Mouse (Mus musculus) cerebellum, adult 11-12 months (tissue): ENCODE data around the gene Rilpl1.
"Not testable (repeated sequence)": the region's sequence is repeated elsewhere in the genome, so short reads cannot be mapped to it uniquely, and the experiment has no call there.

Experiments
- DNase-seq: peaks from one replicate; pipeline ENCODE4 v3.0.0; 2022

Gene Rilpl1

GRCm38 (mm10) chr5:124529191-124529651 lies 2.0 kb downstream of the Rilpl1 start:
- no peak for DNase-seq

- DNase-seq = no peak
These were observed 2.4 kb downstream of the Rilpl1 start for GRCm38 (mm10) chr5:124528791-124529190.

DNA sequence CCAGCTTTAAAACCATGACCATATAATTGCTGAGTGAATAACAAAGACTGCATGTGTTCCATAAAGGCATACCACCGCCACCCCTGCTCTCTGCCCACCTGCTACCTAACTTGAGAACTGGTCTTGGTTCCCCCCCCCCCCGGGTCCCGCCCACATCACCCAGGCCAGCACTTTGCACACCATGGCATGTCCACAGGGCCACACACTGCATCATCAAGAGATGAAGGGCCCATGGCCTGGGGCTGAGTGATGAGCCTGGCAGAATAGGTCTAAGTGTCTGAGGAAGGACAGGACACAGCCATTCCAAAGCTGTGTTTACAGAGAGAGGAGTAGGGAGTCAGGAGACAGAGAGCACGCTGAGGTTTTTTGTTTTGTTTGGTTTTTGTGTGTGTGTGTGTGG lies 2.8 kb downstream of the Rilpl1 start:
- DNase-seq = no peak

- no peak for DNase-seq
These were observed 6.2 kb downstream of the Rilpl1 start for GRCm38 (mm10) chr5:124524943-124525342.

- DNase-seq = no peak
These were observed 8.2 kb downstream of the Rilpl1 start for GRCm38 (mm10) chr5:124523032-124523431.

- DNase-seq = no peak
These were observed 9.6 kb downstream of the Rilpl1 start for GRCm38 (mm10) chr5:124521588-124521987.

DNA sequence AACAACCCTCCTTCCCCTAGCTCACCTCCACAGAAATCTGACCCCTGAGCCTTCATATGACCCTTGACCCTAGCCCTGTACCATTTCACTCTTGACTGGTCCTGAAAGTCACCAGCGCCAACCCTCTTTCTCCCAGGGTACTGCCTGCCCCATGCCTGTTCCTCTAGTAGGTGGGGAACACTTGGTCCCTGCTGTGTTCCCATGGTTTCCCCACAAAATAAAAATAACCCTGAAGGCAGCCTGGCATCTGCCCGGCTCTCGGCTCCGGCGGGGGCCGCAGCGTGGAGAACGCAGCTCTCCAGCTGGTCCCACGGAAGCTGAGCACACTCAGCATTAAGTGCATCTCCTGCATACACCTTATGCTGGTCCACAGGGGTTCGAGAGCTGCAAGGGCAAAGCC lies 12.5 kb downstream of the Rilpl1 start:
- no peak for DNase-seq

- no peak for DNase-seq
These were observed 15.4 kb downstream of the Rilpl1 start for GRCm38 (mm10) chr5:124515789-124516188.

- no peak for DNase-seq
These were observed 20.6 kb downstream of the Rilpl1 start for GRCm38 (mm10) chr5:124510536-124511050.

DNA sequence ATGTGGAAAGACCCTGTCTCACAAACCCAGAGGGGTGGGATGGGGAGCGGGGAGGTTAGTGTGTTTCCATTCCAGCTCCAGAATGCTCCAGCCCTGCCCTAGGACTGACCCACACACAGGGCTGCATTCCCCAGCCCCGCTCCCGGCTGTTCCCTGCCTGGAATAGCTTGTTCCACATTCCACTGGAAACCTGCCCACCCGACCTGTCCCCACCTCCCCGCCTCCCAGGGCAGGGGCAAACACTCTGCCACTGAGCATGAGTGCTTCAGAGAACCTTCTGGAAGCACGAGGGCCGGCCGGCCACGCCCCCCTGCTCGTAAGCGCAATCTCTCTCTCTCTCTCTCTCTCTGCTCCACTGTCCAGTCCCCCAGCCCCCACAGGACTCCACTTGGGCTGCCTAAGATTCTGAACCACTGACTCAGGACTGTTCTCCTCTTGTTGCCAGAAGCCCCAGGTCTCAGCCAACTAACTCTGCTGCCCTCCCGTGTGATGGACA lies 21.4 kb downstream of the Rilpl1 start:
- no peak for DNase-seq

- DNase-seq = no peak
These were observed 22.0 kb downstream of the Rilpl1 start for GRCm38 (mm10) chr5:124509200-124509599.

GRCm38 (mm10) chr5:124506731-124507359 lies 24.3 kb downstream of the Rilpl1 start:
- no peak for DNase-seq

GRCm38 (mm10) chr5:124505235-124505634 lies 26.0 kb downstream of the Rilpl1 start:
- no peak for DNase-seq

- DNase-seq = no peak
These were observed 27.4 kb downstream of the Rilpl1 start for GRCm38 (mm10) chr5:124503742-124504141.

DNA sequence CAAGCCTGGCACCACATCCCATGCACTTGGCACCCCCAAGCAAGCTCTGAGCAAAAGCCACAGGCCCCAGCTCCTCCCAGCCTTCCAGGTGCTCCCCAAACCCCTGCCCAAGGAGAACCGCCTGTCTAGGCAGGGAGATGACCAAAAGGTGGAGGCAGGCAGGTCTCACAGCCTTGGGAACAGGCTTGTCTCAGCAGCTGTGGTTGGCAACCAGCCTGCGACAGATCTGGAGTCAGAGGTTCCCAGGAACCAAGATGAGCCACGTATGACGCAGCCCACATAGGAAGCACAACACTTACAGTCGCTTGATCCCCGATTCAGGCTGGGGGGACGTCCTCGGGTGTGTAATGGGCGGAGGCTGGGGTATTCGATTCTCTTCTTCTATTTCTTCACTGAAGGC lies 29.6 kb downstream of the Rilpl1 start:
- DNase-seq = no peak

DNA sequence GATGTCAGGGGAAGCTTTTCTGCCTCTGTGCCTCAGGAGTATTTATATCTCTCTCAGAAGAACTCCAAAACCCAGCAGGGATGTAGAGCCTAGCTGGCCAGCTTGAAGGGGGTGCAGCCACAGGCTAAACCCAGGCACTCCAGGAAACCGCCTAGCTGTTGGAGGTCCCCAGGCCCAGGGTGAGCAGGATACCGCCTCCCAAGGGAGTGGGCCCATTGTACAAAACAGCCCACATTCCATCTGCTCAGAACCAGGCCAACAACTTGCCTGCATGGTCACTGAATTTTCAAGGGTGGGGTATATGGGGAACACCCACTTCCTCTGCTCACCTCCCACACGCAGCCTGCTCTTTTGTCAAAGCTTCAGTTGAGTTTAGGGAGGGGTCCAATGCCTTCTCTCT lies 30.6 kb downstream of the Rilpl1 start:
- DNase-seq = no peak

GRCm38 (mm10) chr5:124500037-124500436 lies 31.2 kb downstream of the Rilpl1 start:
- not testable (repeated sequence) for DNase-seq

- no peak for DNase-seq
These were observed 32.2 kb downstream of the Rilpl1 start for GRCm38 (mm10) chr5:124499001-124499400.

DNA sequence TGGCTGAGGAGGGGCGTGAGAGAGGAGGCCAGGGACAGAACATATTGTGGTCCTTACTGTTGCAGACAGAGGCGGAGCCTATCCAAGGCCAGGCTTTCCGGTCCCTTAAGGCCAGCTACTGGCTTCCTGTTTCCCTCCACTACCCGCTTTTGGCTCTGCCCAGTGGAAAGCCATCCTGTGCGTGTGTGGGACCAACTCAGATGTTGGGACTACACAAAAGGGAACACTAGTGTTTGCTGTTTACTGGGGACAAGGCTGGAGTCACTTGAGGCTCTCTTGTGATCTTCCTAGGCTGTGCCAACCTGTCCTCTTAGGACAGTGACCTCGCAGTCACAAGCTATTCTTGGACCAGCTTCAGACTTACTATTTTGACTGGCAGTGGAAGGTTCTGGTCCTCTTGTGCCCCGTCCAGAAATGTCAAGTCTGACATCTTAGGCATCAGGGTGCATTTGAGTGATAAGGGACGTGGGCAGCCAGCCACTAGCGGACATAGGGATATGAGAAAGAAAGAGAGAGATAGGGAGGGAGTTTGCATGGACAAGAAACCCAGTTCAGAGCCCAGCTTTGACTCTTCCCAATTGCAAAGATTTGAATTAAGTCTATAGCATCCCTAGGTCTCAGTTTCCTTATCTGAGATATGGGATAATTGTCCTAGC lies 32.8 kb downstream of the Rilpl1 start:
- DNase-seq = no peak

DNA sequence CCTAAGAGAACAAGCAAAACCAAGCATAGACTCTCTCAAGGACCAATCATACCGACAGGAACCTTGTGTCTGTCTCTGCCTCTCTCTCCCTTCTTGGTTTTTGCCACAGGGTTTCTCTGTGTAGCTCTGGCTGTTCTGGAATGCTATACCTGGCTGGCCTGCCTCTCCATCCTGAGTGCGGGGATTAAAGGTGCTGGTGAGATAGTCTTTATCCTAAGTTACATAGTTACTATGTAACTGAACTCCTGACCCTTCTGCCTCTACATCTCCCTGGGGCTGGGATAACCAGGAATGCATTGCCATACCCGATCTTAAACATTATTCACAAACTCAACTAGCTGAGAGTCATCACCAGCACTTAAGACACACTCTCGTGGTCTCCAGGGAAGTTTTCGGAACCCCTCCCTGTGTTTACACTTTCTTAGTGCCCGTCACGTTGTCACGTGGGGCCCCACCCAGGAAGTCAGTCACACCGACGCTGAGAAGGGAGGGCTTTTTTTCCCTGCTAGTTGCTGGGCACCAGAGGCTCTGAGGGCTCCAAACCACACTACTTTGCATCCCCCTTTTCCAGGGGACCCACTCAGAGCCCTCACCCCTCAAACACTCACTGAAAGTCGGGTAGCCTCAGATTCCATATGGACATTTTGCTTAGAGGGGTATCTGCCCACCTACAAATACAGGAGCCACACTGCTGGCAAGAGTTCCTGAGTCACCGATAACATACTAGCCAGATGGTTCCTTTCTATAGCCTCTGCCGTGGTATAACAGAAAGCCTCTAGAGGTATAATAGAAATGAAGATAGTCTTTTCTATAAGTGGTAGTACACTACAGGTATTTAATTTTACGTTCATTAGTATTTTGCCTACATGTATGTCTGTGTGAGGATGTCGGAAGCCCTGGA lies 34.3 kb downstream of the Rilpl1 start:
- DNase-seq = no peak

- DNase-seq = no peak
These were observed 35.6 kb downstream of the Rilpl1 start for GRCm38 (mm10) chr5:124495547-124495946.

- no peak for DNase-seq
These were observed 37.7 kb downstream of the Rilpl1 start for GRCm38 (mm10) chr5:124493455-124493854.

GRCm38 (mm10) chr5:124492618-124493017 lies 38.6 kb downstream of the Rilpl1 start:
- no peak for DNase-seq
